Mouse (Mus musculus): ENCODE measurements at regions not wholly inside any gene's neighbourhood (a gene's known extent, or its start where the extent isn't known, plus 50 kb on each side); places are given as distances from the start of the nearest gene placed in this dataset.

DNA sequence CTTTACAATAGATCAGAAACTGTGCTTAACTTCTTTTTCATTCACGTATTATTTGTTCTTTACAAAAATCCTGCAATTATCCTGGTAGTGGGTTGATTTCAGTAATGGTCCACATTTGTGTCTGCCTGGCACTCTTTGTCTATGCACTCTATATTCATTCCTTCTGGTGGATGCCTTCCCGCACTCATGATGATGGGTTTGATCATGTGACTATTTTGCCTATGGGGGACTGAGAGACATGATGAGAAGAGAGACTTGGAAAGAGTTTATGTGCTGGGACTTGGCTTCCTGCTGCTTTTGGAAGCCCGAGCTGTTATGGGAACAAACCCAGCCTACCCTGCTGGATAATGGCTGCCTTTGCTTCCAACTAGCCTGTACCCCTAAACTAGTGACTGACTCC is 186.3 kb upstream of the Zkscan2 start:
- no peak for TF ChIP-seq CTCF (IDR thresholded peaks at IDR 0.05; ENCODE audit: low read depth, low read length)
- no peak for TF ChIP-seq EP300 (IDR thresholded peaks at IDR 0.05; ENCODE audit: insufficient read depth, low read depth, low read length)
